Mouse (Mus musculus): ENCODE data around the gene Orm2.
A peak's percentile ranks its signal among the peaks of the same experiment; 100 is the strongest.

Orm2 gene

GRCm38 (mm10) chr4:63382676-63383369 is 20.6 kb downstream of the Orm2 start:
- no peak for DNase-seq

- DNase-seq: no peak
Observed at GRCm38 (mm10) chr4:63383474-63383873, 21.2 kb downstream of the Orm2 start.

GRCm38 (mm10) chr4:63384262-63384661 is 22.0 kb downstream of the Orm2 start:
- no peak for DNase-seq

- DNase-seq: no peak
Observed at GRCm38 (mm10) chr4:63385253-63385652, 23.0 kb downstream of the Orm2 start.

- DNase-seq: peak; percentile 84
Observed at GRCm38 (mm10) chr4:63385784-63386183, 23.5 kb downstream of the Orm2 start.

GRCm38 (mm10) chr4:63388029-63388428 is 25.8 kb downstream of the Orm2 start:
- no peak for DNase-seq

GRCm38 (mm10) chr4:63389121-63389886 is 27.1 kb downstream of the Orm2 start:
- no peak for DNase-seq

- no peak for DNase-seq
Observed at GRCm38 (mm10) chr4:63389887-63390528, 27.8 kb downstream of the Orm2 start.

- no peak for DNase-seq
Observed at GRCm38 (mm10) chr4:63391322-63391721, 29.1 kb downstream of the Orm2 start.

GRCm38 (mm10) chr4:63397981-63398537 is 35.8 kb downstream of the Orm2 start:
- DNase-seq: no peak

- peak; percentile 82 for DNase-seq
Observed at GRCm38 (mm10) chr4:63398854-63399609, 36.8 kb downstream of the Orm2 start.

GRCm38 (mm10) chr4:63399691-63400270 is 37.5 kb downstream of the Orm2 start:
- DNase-seq: peak; percentile 9

- peak; percentile 53 for DNase-seq
Observed at GRCm38 (mm10) chr4:63400541-63401306, 38.5 kb downstream of the Orm2 start.

GRCm38 (mm10) chr4:63401620-63402019 is 39.4 kb downstream of the Orm2 start:
- DNase-seq: peak; percentile 44

GRCm38 (mm10) chr4:63402056-63402455 is 39.8 kb downstream of the Orm2 start:
- DNase-seq: peak; percentile 15

- peak; percentile 63 for DNase-seq
Observed at GRCm38 (mm10) chr4:63402558-63402957, 40.3 kb downstream of the Orm2 start.

GRCm38 (mm10) chr4:63403040-63403959 is 41.1 kb downstream of the Orm2 start, which contains the start of gene Akna:
TSS of gene Akna (minus strand) at chr4:63403354.
- peak; percentile 96 for DNase-seq

- peak; percentile 65 for DNase-seq
Observed at GRCm38 (mm10) chr4:63404205-63404604, 42.0 kb downstream of the Orm2 start.

- peak; percentile 57 for DNase-seq
Observed at GRCm38 (mm10) chr4:63405051-63405450, 42.8 kb downstream of the Orm2 start.

GRCm38 (mm10) chr4:63405683-63406082 is 43.4 kb downstream of the Orm2 start:
- DNase-seq: peak; percentile 20

Measured in lung, postnatal 36 days (tissue).